Mouse (Mus musculus) lung, postnatal 36 days (tissue): Measurements from ENCODE around the gene Gm20388.

Experiments used
- DNase-seq: peaks from one replicate; pipeline ENCODE4 v3.0.0; 2022; ENCODE audit warnings: mixed read lengths

Gene Gm20388

DNA sequence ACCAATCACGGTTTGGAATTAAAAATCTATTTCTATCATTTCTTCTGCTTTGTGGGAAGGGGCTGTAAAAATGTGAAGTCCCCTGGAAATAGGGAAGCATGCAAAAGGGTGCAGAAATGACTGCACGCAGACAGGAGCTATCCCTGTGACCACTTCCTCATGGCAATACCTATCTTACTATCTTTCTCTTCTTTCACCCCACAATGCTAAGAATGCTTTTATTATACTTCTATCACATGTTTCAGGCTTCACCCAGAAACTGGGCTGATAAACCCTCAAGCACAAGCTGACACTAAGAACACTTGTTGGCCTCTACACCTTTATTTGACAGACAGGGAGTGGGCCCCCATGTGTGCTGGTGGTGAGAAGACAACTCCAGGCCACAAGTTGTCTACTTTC lies 3021.9 kb downstream of the Gm20388 start:
- DNase-seq = no peak

- DNase-seq = no peak
Measured at GRCm38 (mm10) chr8:122933973-122934372, 3023.3 kb downstream of the Gm20388 start.

DNA sequence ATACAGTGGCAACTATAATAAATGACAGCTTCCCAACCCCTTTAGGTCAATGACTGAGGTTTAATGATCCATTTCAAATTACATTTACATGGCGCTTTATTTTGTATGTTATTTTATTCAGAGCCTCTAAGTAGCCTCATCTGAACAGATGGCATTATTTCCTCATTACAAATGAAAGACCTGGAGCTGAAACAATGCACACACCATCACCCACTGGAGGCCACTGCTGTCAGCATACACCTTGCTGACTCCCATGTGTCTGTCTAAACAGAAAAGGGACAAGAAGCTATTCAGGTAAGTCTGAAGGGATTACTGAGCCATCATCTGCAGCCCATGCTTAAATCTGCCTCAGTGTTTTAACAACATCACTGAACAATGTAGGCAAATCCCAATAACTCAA lies 3024.5 kb downstream of the Gm20388 start:
- no peak for DNase-seq

DNA sequence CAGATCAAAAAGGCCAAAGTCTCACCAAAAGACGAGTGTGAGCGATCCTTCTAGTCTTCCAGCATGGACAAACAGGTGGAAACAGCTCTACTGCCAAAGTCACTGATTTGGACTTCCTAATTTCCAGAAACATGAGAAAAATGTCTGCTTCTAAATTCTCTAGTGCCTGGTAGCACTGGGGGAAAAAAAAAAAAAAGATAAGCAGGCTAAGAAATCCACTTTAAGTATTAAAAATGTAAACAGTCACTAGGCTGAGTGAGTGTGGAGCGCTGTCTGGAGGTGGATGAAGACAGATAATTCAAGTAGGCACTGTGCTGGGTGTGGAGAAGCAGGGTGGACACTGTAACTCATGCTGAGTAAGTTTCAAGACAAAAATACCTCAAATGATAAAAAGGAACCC lies 3025.3 kb downstream of the Gm20388 start:
- DNase-seq = no peak

- DNase-seq = peak; percentile 47
Measured at GRCm38 (mm10) chr8:122937545-122938053, 3027.0 kb downstream of the Gm20388 start.

DNA sequence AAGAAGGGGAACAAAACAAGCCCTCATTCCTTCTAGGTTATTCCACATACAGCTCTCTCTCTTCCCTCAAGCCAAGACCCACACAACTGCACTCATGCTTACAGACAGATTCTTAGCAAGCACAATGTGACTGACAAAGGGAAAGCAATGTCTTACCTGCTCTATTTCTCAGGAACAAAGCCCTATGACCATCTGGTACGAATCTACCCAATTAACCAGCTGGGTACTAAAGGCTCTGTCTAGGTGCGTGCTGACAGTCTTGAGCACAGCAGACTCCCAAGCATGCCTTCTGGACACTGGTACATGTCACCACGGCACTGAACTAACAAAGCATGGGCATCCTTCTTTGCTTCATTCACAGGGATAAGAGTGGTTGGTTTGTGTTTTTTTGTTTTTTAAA lies 3027.5 kb downstream of the Gm20388 start:
- DNase-seq = no peak

DNA sequence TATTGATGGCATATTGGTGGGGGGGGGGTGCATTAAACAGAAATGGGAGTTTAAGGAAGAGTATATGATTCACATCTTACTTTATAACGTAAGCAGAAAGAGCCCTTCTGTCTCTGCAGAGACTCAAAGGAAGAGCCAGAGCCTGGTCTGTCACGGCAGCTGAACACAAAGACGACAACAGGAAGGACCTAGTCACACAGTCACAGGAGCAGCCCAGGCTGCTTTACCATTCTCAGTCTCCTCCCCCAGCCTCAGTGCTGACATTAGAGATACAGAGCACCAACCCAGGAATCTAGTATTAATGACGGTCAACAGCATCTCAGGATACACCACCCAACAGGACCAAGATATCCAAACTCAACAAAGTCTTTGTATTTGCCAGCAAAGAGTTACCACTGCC lies 3027.9 kb downstream of the Gm20388 start:
- peak; percentile 72 for DNase-seq

DNA sequence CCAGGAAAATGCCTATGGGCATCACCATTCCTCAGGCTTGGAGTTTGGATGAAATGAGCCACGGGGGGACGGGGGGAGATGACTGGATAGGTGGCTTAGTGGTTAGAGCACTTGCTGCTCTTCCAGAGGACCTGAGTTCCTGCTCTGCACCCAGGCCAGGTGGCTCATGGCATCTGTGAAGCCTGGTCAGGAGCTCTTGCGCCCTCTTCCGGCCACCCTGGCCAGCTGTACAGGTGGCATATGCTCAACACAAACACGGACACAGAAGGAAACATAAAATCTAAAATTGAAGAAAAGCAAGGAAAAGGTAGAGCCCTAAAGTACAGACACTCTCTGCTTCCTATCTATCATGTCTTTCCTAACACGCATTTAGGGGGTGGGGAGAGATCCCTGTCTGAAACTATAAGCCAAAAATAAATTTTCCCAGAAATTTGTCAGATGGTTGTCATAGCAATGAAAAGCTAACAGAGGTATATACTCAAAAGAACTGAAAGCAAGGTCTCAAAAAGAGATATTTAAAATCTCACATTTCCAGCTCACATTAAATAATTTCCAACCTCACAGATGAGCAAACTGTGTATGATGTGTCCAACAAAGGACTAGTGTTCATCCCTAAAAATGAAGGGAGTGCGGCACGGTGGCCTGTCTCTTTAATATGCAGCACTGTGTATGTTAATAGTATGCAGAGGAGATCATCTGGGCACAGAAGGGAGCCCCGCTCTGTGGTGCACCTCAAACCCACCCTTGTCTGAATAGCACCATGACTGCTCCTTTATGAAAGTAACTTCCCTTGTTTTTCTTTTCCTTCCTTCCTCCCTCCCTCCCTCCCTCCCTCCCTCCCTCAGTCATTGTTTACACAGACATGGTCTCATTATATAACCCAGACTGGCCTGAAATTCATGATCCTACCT lies 3032.4 kb downstream of the Gm20388 start:
- DNase-seq = peak; percentile 50

- DNase-seq = no peak
Measured at GRCm38 (mm10) chr8:122945775-122946174, 3035.1 kb downstream of the Gm20388 start.

DNA sequence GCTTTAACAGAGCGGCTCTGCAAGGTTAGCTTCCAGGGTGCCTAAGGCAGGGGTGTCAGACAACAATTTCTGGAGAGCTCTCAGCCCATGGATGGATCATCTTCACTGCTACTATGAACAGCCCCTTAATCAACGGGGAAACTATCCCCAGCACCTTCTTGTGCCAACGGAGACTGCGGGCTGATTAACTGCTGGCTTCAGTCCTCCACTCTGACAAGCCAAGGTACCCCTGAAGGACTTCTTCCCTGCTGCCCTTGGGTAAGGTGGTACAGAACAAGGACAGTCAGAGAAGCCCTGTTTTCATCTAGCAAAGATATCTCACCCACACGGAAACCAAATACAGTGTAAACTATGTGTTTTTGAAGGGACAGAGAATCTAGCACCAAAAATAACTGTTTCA lies 3039.1 kb downstream of the Gm20388 start:
- DNase-seq = no peak

- DNase-seq = no peak
Measured at GRCm38 (mm10) chr8:122951456-122951855, 3040.8 kb downstream of the Gm20388 start.

- DNase-seq = no peak
Measured at GRCm38 (mm10) chr8:122953028-122953427, 3042.4 kb downstream of the Gm20388 start.

DNA sequence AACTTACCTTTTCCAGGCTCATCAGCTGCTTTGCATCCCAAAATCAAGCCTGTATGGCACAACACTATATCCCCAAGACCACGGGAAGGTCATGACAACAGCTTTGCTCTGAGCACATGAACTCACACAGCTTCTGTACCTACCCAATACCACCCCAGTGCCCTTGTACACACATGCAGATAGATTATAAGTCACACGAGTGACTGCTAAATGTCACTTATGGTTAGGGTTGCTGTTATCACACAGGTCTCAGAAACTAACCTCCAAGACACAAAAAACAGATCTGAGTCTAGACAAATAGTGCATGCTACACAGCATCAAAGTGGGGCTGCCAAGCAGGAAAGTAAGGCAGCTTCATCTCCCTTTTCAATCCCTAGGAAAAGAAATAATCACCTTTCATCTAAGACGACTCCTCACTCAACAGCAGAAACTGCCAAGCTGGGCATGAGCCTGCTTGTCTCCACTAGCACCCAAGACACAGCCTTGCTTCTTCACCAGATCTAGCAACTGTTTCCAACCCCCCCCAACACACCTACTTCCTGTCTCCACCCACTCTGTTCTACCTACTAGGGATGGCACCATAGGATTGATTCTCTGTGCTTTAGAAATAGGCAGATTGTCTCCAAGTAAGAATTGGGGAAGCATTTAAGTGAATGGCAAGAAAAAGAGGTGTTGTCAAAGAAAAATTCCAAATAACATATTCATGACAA lies 3043.6 kb downstream of the Gm20388 start:
- no peak for DNase-seq

DNA sequence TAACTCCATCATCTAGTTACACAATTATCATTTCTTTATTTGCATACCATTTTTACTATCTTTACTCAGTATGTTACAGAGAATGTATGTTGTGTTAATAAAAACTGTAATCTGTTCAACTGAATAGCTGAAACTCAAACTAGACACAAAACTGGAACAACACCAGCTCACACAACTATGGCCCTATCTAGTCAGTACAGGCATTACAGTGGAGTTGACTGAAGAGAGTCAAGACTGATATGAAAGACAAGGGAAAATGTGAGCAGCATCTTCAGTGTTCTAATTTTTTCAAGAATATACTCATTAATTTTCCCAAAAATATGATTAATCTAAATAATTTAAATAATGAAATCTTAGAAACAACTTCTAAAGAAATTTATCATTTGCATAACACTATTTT lies 3044.6 kb downstream of the Gm20388 start:
- no peak for DNase-seq

GRCm38 (mm10) chr8:122955997-122956396 lies 3045.4 kb downstream of the Gm20388 start:
- DNase-seq = no peak

- DNase-seq = no peak
Measured at GRCm38 (mm10) chr8:122960323-122960722, 3049.7 kb downstream of the Gm20388 start.

DNA sequence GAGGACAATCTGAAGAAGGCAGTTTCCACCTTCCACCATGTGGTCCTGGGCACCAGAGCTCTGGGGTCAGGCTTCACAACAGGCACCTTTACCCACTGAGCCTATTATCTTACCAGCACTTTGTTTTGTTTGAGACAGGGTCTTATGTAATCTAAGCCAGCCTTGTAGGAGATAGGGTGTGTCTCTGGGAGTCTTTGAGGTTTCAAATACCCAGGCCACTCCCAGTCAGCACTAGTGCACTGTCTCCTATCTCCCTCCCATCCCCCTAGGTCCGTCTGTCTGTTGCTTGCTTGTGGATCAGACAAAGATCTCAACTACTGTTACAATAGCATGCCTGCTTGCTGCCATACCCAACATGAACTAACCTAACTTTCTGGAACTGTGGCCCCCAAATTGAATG lies 3050.3 kb downstream of the Gm20388 start:
- DNase-seq = peak; percentile 69

GRCm38 (mm10) chr8:122961458-122961857 lies 3050.8 kb downstream of the Gm20388 start:
- no peak for DNase-seq

DNA sequence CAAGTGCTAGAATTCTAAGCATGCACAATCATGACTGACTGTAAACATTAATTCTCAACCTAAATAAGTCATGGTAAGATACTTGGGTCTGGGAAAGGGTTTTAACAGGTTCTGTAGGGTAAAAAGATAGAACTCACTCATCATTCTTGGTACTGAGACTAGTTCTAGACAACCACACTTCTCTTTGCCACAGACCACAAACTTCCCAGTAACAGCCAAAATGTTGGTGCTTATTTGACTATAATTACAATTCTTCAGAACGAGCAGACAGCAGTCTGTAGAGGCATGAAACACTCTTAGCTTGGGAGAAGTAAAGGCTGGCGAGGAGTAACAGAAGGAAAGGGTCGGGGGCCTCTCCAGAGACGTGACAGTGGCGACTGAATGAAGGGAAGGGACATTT lies 3051.4 kb downstream of the Gm20388 start:
- DNase-seq = no peak

- no peak for DNase-seq
Measured at GRCm38 (mm10) chr8:122966638-122967037, 3056.0 kb downstream of the Gm20388 start.

DNA sequence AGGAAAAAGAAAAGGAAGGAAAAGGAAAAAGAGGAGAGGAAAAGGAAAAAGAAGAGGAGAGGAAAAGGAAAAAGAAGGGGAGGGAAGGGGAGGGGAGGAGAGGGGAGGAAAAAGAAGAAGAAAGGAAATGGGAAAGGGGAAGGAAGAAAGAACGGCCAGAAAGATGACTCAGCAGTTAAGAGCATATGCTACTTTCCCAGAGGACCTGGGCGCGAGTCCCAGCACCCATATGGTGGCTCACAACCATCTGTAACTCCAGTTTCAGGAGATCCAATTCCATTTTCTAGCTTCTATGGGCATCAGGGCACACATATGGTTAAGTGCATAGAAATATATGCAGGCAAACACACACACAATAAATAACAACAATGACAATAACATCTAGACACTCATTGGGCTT lies 3057.5 kb downstream of the Gm20388 start:
- DNase-seq = no peak

DNA sequence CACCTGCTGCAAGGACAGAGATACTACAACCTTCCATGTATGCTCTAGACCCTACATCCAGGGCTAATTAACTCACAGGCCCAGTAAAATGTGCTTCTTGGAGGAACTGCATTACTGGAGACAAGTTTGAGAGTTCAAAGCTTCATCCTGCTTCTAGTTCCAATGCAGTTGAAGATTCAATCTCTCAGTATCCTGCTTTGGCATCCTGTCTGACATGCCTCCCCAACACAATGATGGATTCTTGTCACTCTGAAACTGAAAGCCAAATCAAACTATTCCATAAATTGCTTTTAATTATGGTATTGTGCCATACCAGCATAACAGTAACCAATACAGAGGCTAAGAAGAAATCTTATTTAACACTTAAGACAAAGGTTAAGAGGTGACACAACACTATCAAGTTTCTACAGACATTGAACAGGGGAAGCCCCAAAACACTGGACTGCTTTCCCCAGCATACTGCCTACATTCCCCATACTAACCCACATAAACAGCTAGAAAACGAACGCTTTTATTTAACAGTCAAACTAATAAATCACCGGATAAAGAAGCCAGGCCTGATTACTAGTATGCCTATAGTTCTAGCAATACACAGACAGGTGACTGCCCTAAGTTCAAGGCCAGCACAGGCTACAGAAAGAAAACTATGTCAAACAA lies 3059.5 kb downstream of the Gm20388 start:
- DNase-seq = no peak

- DNase-seq = peak; percentile 41
Measured at GRCm38 (mm10) chr8:122976046-122976445, 3065.4 kb downstream of the Gm20388 start.
